Mouse (Mus musculus) neural tube, embryonic 10.5 days (tissue): ENCODE results near the gene Srrm1.
"Not testable (repeated sequence)": the region's sequence is repeated elsewhere in the genome, so short reads cannot be mapped to it uniquely, and the experiment has no call there.

Source experiments
- DNase-seq: peaks from one replicate; pipeline ENCODE4 v3.0.0-alpha.2; 2017; ENCODE audit warnings: low spot score; ENCODE audit errors: extremely low spot score

Gene Srrm1

DNA sequence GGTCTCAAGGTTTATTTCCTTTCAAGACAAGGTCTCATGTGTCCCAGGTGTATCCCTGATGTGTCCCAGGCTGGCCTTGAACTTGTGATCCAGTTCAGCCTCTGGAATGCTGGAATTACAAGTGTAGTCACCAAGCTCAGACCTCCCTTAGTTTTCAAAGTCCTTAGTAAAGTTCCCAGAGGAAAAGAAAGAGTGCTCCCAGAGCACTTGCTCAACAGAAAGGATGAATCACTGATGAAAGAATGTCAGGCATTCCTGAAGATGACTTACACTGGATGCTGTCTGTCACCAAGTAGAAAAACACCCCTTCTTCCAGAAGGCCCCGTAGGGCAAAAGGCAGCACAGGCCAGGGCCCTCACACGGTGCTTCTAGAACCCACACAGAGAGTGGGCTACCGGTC, 52.0 kb downstream of the Srrm1 start:
- no peak for DNase-seq

DNA sequence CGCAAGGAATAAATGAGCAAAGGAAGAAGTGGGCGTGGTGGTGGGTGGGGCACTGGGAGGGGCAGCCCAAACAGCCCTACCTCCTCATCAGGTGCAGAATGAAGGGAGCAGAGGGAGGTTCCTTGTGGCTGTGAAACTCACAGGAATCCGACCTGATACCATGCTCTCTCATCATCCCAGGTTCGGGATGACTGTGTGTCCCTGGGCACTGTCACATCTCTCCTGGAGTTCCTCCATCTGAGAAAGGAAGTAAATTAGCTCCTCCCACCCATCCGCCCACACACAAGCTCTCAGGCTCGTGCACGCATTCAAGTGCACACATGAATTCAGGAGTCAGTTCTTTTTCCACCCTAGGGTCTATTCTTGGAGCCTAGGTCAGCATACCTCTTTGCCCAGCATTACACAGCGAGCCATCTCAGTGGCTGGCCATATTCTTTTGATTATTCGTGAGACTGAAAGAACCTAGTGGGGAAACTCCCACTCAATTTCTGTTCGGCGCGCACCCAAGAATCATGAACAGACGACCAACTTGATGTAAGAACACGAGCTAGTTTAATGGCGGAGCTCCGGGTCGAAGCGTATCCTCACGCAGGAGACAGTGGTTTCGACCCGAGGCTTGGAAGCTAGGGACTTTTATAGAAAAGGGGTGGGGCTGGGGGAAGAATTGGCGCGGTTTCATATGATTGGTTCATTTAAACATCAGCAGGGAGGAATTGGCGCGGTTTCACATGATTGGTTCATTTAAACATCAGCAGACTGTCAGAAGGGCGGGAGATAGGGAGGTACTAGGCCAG, 52.7 kb downstream of the Srrm1 start:
- DNase-seq = no peak

DNA sequence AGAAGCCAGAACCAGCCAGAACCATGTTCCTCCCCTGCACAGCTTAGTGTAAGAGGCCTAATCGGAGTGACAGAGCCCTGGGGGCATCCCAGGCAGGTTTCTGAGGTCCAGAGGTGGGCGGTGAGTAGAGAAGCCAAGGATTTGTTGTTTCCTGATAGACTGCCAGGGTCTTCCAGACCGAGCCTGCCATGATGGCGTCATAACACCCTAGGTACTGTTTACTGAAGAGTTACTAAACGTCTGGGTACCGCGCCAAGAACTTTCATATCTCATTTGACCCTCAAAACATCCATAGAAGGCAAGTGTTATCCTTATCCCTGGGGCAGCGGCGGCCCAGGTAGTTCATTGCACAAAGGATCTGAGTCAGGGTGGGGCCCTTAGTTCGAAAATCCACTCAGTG, 54.4 kb downstream of the Srrm1 start:
- no peak for DNase-seq

DNA sequence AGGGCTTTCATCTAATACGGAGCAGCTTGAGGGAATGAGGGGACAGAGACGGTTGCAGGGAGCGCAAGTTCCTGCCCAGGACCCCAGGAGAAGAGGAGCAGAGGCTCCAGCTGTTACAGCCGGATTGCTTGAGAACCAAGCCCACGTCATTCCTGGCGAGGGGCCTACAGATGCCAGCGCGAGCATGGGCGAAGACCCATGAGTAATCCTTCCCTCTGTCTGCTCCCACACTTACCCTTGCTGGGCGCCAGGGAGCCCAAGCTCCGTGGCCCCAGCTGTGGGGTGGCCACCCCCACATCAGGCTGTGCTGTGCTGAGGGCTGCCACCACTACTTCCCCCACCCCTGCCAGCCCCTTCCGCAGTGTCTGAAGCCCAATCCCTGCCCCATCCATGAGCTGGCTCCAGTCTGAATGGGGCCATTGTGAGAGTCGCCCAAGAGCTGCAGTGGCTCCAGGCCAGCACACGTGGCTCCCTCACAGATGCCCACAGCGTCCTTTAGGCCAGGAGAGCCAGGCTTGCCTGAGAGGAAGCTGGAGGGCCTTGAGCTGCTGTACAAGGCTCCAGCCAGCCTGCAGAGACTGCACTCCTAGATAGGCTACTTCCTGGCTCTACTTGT, 55.1 kb downstream of the Srrm1 start:
- DNase-seq = no peak

DNA sequence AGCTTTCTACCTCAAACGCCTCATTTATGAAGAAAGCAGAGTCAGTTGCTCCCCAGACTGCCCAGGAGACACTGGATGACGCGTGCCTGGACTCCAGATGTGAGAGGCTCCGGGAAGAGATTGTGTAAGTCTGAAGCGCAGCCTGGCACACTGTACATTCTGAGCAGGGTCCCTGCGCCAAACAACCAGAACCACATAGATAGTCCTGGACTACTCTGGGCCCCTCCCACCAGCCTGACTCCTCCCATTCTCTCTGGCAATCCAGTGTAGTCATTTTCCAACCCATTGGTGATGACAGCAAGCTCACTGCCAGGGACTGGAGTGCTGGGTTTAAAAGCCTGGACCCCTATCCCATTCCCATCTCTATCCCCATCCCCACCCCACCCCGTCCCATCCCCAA, 56.0 kb downstream of the Srrm1 start:
- DNase-seq = no peak

DNA sequence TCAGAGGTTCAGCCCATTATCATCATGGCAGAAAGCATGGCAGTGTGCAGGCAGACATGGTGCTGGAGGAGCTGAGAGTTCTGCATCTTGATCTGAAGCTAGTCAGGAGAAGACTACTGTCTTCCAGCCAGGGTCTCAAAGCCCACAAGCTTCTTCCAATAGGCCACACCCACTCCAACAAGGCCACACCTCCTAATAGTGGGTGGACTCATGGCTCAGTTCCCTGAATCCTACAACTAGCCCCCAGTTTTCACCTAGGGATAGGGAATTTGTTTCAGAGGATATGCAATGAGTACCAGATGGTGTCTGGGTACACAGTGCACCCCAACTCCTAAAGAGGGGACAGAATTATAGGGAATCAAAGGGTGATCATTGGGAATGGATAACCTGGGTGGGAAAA, 56.6 kb downstream of the Srrm1 start:
- no peak for DNase-seq

DNA sequence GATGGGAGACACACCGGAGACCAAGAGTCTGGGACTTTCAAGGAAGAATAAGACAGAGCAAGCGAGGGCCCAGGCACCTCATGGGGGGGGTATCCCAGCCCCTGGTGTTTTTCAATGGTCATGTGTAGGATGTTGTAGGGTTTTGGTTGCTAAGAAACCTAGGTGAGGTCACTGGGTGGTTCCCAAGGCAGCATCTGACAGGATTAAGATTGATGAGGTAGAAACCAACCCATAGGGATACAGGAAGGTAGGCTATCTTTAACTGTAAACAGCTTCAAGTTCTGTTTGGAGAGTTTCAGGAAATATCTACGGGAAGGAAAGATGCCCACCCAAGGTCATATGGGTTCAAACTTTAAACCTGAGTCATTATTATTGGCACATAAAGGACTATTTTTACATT, 59.3 kb downstream of the Srrm1 start:
- no peak for DNase-seq

DNA sequence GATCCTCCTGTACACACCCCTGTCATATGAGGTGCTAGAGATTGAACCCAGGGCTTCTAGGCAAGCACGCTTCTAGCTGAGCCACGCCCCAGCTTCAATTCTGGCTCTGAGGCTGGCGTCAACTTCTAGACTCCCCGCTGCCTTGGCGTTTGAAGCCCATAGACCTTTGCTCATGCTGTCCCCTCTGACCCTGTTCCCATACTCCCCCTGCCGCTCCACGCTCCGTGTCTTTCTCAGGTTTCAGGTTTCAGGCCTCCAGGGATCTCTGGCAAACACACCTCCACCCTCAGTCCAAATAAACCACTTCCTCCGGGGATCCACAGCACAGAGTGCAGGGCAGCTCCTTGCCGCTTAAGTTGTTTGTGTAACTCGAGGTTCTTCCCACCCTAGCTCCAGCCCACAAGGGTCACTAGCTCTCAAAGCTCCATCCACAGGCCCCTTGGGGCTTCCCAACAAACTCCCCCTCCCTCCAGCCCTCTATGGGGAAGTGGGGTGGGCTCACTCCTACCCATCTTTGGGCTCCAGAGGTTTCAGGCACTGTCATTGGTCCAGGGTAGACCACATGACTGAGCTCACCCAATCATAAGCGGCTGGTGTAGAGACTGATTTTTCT, 60.5 kb downstream of the Srrm1 start:
- peak; percentile 67 for DNase-seq

DNA sequence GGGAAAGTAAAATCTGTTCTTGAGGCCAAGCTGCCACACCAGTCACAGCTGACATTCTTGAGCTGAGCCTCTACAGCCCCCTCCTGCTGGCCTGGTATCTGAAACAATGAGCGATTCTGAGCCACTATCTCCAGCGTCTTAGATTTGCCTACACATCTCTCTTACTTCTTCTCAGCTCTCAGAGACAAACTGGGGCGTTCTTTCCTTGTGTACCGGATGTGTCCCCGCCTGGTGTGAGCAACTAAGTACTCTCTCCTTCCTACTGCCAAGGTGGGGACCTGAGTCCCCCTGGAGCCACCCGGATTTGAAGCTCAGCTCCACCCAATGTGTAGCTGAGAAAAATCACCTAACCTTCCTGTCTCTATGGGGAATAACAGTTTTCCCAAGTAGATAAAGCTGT, 61.3 kb downstream of the Srrm1 start:
- DNase-seq = no peak

DNA sequence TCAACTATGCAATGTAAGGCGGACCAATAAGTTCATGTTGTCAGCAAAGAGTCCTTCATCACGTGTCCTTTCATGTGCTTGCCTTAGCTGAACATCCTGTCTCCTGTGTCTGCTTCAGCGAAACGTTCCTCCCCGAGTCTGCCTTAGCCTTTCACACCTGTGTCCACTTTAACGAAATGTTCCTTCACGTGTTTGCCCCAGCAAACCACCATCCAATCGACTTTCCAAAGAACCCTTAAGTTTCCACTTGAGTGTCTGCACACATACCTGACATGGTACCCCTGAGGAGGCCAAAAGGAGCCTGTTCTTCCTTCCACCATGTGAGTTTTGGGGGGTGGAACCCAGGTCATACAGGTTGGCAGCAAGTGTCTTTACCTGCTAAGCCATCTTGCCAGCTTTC, 61.9 kb downstream of the Srrm1 start:
- DNase-seq = no peak

DNA sequence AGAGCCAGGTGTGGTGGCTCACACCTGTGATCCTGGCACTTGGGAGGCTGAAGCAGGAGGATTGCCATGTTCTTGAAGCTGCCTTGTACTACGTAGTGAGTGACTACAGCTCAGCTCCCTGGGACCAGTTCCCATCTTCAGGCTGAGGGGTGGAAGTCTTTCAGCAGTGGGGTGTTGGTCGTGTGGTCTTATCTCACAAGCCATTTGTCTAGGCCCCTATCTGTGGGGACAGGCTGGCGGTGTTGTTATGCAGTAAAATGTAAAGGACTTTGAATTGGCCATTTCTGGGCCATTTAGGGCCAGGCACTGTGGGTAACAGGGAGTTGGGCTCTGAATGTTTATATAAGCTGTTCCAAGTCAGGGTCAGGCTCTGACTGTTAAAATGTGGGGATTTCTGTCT, 65.1 kb downstream of the Srrm1 start:
- no peak for DNase-seq

DNA sequence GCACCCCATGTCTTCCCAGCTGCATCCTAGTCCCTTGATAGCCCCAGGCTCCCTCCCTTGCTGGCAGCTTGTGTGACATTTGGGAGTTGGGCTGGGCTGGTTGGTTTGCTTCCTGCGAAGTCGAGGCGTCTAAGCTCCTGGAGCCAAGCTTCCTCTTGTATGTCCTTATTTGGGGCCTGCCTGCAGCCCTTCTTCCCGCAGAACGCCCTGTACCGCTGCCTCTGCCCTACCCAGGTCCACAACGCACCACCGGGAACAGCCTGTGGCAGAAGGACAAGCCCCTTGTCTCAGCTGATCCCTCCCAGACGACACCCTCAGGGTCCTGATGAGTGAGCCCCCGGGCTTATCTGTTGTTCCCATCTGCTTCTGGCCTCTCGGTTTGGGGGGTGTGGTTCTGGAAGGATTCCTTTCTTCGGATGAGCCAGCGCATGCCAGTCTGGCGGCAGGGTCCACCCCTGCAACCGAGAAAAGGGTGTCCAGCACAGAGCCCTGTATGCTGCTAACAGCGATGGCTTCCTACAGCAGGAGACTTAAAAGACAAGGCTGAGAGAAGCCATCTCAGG, 66.2 kb downstream of the Srrm1 start:
- DNase-seq = no peak

DNA sequence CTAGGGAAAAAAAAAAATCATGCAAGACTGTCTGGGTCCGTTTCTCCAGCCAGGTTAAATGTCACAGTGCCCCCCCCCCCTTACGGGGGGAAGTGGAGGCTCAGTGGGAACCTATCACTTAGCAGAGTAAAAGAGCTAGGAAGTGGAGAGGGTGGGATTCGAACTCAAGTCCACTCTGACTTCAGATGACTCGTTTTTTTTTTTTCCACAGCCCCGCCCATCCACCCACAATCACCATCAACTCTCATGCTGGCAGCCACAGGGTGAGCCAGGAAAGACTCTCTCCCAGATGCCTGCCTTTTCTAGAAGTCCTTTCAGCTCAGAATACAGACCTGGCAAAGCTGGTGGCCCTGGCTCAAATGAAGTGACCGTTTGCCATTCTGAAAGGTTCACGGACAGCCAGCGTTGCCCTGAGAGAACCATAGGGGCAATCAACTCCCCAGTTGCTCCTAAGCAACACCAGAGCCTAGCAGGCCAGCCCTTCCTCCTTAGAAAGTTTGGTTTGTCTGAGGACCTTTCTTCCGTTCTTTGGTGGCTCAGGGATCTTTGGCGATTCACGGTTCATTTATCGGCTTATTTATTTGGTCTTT, 67.0 kb downstream of the Srrm1 start:
- no peak for DNase-seq

DNA sequence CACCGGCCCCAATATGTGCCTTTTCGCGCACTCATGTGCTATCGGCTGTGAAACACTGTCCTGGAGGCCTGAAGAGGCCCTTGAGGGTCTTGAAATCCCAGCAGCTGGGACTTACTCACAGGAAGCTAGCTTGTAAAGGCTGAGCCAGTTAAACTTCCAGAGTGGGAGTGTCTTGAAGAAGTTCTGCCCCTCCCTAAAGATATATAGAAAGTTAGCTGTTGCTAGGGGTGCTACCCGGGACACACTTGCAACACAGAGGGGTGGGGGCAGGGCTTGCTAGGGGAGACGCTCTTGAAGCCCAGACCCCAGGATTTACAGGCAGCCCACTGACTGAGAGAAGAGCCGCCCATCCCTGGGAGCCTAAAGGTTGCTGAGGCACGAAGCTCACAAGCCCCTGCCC, 67.7 kb downstream of the Srrm1 start:
- no peak for DNase-seq

DNA sequence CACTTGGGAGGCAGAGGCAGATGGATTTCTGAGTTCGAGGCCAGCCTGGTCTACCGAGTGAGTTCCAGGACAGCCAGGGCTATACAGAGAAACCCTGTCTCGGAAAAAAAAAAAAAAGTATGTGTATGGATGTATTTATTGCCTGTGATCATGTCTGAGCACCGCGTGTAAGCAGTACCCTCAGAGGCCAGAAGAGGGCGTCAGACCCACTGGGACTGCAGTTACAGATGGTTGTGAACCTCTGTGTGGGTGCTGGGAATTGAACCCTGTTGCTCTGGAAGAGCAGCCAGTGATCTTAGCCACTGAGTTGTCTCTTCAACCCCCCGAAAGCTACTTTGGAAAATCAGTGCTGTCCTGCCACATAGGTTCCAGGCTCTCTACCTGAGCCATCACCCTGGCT, 69.2 kb downstream of the Srrm1 start:
- DNase-seq = no peak

DNA sequence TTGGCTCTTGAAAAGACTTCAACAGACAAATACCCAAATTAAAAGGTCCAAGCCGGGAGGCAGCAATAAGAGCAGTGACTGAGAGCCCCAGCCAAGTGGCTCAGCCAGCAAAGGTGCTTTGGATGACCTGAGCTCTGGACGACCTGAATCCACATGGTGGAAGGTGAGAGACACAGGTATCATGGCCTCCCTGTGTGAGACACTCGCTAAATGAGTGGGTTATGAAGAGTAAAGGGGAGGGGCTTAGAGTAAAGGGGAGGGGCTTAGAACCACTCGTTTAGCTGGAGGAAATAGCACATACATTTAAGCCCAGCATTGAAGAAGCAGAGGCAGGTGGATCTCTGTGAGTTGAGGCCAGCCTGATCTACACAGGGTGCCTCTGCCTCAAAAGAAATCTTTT, 69.7 kb downstream of the Srrm1 start:
- DNase-seq = no peak

DNA sequence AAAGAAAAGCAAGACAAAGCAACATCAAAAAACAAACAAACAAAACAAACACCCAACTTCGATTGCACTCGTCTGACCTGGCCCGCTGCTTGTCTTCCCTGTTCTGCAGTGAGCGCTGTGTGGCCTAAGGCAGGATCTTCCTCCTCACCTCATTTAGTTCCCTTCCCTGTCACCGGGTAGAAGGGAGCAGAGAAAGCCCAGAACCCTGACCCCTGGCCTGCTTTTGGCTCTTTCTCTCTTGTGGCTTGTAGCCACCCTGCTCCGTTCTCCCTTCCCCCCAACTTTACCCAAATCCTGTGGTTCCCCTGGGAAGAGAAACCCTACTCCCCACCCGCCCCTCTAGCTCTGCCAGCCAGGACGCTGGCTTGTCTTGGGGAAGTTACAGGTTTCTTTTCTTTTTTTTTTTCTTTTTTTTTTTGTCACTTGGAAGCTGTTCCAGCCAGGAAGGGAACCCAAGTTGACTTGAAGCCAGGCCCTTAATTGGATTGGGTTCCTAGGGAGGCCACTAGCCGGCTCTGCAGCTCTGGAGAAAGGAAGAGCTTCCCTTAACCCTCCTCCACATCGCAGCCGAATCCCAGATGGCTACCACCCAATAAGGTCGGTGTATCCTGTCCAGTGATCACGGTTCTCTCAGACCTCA, 70.3 kb downstream of the Srrm1 start:
- DNase-seq = no peak

DNA sequence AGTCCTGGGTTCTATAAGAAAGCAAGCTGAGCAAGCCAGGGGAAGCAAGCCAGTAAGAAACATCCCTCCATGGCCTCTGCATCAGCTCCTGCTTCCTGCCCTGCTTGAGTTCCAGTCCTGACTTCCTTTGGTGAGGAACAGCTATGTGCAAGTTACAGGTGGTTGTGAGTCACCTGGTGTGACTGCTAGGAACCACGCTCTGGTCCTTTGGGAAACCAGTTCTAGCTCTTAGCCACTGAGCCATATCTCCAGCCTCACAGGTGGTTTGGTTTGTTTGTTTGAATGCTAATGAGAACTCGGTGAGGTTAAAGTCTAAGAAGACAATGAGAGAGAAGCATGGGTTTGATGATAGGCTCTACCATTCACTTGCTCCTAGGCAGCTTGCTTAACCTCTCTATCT, 73.1 kb downstream of the Srrm1 start:
- DNase-seq = not testable (repeated sequence)

DNA sequence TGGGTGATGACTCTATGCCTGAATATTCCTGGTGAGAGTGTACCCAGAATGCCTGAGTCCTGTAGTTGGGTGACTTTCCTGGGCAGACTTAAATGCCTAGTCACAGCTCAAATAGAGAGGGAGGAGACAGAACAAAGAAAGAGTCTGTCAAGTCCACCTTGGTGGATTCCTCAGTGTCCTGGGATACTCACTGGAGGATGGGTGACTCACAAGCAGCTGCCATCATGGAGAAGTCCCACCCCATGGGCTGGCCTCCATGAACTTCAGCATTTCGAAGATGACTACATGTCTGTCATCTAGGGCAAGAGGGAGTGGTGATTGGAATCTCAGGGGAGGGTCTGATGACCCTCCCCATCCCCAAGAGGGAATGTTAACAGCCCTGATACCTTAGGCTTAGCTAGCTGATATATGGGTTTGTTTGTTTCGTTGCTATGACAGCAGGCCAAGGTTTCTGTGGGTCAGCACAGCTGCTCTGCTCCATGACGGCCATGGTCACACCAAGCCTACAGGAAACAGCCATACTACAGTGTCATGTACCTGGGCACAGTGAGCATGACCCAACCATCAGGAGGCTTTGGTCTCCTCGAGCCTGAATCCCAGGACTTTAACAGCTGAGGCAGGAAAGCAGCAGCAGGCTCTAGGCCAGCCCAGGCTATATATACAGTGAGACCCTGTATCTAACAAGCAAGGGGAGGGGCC, 76.3 kb downstream of the Srrm1 start:
- no peak for DNase-seq

DNA sequence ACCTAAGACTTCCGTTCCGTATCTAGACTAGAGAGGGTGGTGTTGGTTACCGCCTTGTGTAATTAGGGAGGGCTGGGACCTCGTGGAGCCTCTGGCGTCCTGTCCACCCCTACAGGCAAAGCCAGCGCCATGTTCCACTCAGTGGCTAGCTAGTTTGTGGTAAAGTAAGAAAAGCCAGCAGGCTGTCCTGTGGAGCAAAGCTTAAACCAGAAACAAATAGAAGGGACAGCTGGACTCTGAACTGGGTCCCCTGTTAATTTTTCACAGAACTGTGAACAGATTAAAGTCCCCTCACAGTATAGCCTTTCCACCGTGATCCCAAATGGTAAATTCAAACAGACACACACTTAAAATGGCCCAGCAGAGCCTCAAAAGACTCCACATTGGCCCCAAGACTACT, 78.4 kb downstream of the Srrm1 start:
- no peak for DNase-seq

DNA sequence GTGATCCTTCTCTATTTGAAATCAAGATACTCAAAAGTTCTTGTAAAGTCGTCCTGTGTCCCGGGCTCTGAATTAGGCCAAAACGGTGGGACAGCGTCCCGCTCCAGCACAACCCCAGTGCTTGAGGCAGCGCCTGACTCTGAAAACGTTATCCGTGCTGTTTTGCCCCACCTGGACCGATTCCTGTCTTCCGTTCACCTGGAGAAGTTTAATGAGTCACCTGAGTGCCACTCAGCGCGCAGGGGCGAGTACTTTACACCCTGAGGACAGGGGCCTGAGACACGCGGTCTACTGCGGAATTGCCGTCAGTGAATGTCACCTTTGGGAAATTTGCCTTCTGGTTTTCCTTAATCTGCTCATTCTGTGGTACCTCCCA, 79.8 kb downstream of the Srrm1 start:
- DNase-seq = no peak
